Mouse (Mus musculus) c-Kit-positive CD71-positive TER-119-positive erythroid progenitor cells, embryonic 14.5 days (primary cell): Measurements from ENCODE around the gene Slc25a44.
"Not testable (repeated sequence)": the region's sequence is repeated elsewhere in the genome, so short reads cannot be mapped to it uniquely, and the experiment has no call there.

ENCODE experiments used
- DNase-seq: peaks from one replicate; pipeline ENCODE4 v3.0.0-alpha.2; 2013; ENCODE audit warnings: low spot score

The Slc25a44 gene

DNA sequence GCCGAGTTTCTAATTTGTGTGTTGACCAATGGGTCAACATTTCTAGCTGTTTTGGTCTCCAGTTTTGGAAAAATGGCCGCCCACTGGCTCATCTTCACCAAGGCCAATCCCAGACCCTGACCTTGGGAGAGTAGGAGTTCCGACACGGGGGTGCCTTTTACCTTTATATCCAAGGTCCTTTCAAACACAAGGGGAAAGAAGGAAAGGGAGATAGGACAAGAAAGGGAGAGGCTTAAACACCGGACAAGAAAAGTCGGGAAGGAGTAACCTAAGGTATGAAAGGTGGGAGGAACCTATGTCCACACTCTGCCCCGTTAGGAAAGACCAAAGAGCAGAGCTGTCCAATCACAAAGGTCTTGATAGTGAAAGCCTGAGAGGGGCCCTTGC is 14.3 kb downstream of the Slc25a44 start:
- DNase-seq = no peak

GRCm38 (mm10) chr3:88409741-88410644 is 14.9 kb downstream of the Slc25a44 start, which contains the start of gene Pmf1:
Gene Pmf1, minus strand, starts transcription at chr3:88410331.
- peak; percentile 90 for DNase-seq

DNA sequence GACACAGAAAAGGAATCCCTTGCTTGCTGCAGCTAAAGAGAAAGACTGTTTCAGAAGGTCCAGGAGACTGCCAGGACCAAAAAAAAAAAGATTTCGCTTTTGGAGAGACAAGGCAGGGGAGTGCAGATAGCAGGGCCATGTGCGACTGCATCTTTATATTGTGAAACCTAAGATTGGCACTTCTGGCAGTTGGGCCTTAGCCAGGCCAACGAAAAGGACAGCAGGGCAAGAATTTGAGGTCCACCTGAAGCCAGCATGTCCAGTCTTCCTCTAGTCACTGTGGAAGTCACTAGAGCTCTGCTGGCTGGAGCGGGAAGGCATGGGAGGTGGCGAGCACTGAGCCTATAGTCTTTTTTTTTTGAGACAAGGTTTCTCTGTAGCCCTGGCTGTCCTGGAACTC is 16.0 kb downstream of the Slc25a44 start:
- no peak for DNase-seq

DNA sequence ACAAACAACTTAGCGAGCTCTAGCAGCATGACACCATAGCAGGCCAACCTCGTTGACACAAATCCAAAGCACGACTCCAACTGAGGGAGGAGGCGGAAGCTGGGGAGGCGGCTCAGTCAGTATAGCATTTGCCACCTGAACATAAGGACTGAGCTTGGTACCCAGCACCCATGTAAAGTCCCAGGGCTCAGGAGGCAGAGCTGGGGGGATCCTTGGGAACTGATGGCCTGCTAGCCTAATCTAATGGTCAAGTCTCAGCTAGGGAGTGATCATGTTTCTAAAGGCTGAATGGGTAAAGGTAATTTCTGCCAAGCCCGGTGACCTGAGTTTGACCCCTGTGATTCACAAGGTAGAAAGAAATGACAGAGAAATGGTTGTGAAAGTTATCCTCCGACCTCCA is 17.4 kb downstream of the Slc25a44 start:
- no peak for DNase-seq

- peak; percentile 80 for DNase-seq
These were observed 17.8 kb downstream of the Slc25a44 start for GRCm38 (mm10) chr3:88407090-88407489.

GRCm38 (mm10) chr3:88403522-88404230 is 21.3 kb downstream of the Slc25a44 start:
- no peak for DNase-seq

- no peak for DNase-seq
These were observed 26.3 kb downstream of the Slc25a44 start for GRCm38 (mm10) chr3:88398666-88399065.

- DNase-seq = no peak
These were observed 29.2 kb downstream of the Slc25a44 start for GRCm38 (mm10) chr3:88395742-88396141.

GRCm38 (mm10) chr3:88395288-88395687 is 29.7 kb downstream of the Slc25a44 start:
- no peak for DNase-seq

GRCm38 (mm10) chr3:88393776-88394375 is 31.1 kb downstream of the Slc25a44 start:
- DNase-seq = no peak

- no peak for DNase-seq
These were observed 40.6 kb downstream of the Slc25a44 start, which contains the start of gene Bglap for GRCm38 (mm10) chr3:88384364-88384763. Gene Bglap, minus strand, starts transcription at chr3:88384464.

DNA sequence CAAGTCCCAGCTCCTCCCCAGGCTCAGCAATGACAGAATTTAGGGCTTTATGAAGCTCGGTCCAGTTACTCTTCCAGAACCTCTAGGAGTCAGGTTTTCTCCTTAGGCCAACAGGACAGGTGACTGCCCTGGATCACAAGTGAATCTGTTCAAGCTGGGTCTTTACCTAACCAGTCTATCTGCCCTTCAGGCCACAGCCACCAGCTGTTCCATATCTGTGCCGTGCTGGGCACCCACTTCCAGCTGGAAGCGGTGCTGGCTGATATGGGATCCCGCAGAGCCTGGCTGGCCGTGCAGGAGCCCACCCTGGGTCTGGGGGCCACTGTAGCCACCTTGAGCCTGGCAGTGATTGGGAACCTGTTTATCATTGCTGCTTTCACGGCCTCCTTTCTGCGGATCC is 42.6 kb downstream of the Slc25a44 start:
- not testable (repeated sequence) for DNase-seq

DNA sequence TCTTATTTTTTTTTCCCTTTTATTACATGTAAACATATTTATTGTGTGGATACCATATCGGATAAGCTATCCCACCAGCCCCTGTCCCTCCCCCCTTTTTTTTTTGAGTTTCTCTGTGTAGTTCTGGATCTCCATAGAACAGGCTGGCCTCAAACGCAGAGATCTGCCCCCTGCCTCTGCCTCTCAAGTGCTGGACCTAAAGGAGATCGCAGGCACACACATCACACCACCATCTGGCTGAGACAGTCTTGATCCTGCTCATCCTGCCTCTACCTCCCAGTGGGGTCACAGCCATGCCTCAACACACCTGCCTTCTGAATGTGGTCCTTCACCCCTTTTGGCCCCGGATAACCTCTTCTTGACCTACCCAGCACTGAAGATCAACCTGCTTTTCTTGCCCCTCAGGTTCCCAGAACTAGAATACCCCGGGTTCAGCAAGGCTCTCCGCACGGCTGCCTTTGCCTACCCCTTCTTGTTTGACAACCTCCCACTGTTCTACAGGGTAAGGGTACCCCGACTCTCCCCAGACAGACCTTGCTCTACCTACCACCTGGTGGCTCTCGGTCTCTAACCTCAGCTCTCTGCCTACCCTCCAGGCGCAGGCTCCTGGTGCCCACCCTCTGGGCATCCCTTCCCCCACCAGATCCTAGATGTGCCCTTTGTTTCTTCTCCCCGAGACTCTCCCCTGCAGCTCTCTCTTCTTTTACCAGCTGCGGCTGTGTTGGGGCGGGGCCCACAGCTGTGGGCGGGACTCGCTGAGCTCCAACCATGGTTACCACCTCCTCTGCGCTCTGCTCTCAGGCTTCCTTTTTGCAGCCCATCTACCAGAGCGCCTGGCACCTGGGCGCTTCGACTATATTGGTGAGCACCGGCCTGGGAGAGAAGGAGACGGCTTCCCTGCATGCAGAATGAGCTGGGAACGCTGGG is 43.3 kb downstream of the Slc25a44 start:
- DNase-seq = not testable (repeated sequence)

DNA sequence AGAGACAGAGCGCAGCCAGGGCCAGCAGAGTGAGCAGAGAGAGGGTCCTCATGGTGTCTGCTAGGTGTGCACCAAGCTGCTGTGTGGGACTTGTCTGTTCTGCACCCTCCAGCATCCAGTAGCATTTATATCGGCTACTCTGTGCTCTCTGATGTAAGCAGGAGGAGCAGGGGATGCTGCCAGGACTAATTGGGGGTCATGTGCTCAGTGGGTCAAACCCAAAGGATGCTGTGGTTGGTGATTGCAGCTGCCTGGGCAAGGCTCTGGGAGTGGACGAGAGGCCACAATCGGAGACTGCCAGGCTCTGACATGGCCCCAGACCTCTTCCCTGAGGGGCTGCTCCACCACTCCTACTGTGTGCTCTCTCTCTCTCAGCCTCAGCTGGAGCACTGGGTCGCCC is 46.3 kb downstream of the Slc25a44 start, which contains the start of gene Bglap2:
Bglap2 (minus strand) TSS at position 101 of the 400 bp plus-strand sequence.
- DNase-seq = not testable (repeated sequence)

GRCm38 (mm10) chr3:88376644-88377043 is 48.3 kb downstream of the Slc25a44 start:
- DNase-seq = not testable (repeated sequence)

- DNase-seq = not testable (repeated sequence)
These were observed 49.0 kb downstream of the Slc25a44 start for GRCm38 (mm10) chr3:88375750-88376626.

GRCm38 (mm10) chr3:88372643-88373042 is 52.3 kb downstream of the Slc25a44 start, which contains the start of gene Bglap3:
Gene Bglap3, minus strand, starts transcription at chr3:88372743.
- not testable (repeated sequence) for DNase-seq

DNA sequence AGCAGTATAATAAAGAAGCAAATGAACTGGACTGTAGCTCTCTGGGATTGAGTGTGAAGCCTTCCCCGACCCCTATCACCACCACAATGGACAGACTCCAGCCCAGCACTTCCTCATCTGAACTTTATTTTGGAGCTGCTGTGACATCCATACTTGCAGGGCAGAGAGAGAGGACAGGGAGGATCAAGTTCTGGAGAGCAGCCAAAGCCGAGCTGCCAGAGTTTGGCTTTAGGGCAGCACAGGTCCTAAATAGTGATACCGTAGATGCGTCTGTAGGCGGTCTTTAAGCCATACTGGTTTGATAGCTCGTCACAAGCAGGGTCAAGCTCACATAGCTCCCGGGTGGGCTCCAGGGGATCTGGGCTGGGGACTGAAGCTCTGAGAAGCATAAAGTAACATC is 56.4 kb downstream of the Slc25a44 start:
- not testable (repeated sequence) for DNase-seq

DNA sequence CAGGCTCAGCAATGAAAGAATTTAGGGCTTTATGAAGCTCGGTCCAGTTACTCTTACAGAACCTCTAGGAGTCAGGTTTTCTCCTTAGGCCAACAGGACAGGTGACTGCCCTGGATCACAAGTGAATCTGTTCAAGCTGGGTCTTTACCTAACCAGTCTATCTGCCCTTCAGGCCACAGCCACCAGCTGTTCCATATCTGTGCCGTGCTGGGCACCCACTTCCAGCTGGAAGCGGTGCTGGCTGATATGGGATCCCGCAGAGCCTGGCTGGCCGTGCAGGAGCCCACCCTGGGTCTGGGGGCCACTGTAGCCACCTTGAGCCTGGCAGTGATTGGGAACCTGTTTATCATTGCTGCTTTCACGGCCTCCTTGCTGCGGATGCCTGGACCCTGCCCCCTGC is 57.4 kb downstream of the Slc25a44 start:
- not testable (repeated sequence) for DNase-seq

DNA sequence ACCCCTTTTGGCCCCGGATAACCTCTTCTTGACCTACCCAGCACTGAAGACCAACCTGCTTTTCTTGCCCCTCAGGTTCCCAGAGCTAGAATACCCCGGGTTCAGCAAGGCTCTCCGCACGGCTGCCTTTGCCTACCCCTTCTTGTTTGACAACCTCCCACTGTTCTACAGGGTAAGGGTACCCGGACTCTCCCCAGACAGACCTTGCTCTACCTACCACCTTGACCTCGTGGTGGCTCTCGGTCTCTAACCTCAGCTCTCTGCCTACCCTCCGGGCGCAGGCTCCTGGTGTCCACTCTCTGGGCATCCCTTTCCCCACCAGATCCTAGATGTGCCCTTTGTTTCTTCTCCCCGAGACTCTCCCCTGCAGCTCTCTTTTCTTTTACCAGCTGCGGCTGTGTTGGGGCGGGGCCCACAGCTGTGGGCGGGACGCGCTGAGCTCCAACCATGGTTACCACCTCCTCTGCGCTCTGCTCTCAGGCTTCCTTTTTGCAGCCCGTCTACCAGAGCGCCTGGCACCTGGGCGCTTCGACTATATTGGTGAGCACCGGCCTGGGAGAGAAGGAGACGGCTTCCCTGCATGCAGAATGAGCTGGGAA is 58.0 kb downstream of the Slc25a44 start:
- DNase-seq = not testable (repeated sequence)
